Mouse (Mus musculus) limb, embryonic 13.5 days (tissue): ENCODE data around the gene B4galt1. TPM values are rescaled to one million over a fixed set of nuclear protein-coding genes. Genes with fewer than 3 reads are reported as not detected.

Experiments
- ATAC-seq: fragments of 200-750 bp; cut with Nextera tagmentation; 2 replicates; pipeline ENCODE4 v1.8.0; 2017; ENCODE audit warnings: low read depth, moderate number of reproducible peaks, moderate TSS enrichment; ENCODE audit not compliant: low FRiP score
- H3K27ac ChIP-seq: fragments of 300-500 bp; sonication (generic); 2 replicates; pipeline ENCODE4 v1.5.1; 2015; ENCODE audit warnings: inconsistent platforms, mild to moderate bottlenecking, moderate library complexity
- H3K27me3 ChIP-seq: fragments of 300-500 bp; sonication (generic); 2 replicates; pipeline ENCODE4 v1.6.1; 2015; ENCODE audit warnings: mild to moderate bottlenecking, inconsistent platforms
- H3K36me3 ChIP-seq: fragments of 300-500 bp; sonication (generic); 2 replicates; pipeline ENCODE4 v1.6.1; 2015; ENCODE audit warnings: inconsistent platforms, mild to moderate bottlenecking, moderate library complexity
- H3K4me1 ChIP-seq: fragments of 300-500 bp; sonication (generic); 2 replicates; pipeline ENCODE4 v1.6.1; 2015; ENCODE audit warnings: inconsistent platforms
- H3K4me2 ChIP-seq: fragments of 300-500 bp; sonication (generic); replicated peaks from 2 replicates; pipeline ENCODE4 v1.6.1; 2015; ENCODE audit warnings: inconsistent platforms, mild to moderate bottlenecking, moderate library complexity
- H3K4me3 ChIP-seq: fragments of 300-500 bp; sonication (generic); 2 replicates; pipeline ENCODE4 v1.5.1; 2015; ENCODE audit warnings: moderate library complexity, mild to moderate bottlenecking, inconsistent platforms
- H3K9ac ChIP-seq: fragments of 300-500 bp; sonication (generic); 2 replicates; pipeline ENCODE4 v1.6.1; 2015; ENCODE audit warnings: mild to moderate bottlenecking, inconsistent platforms
- H3K9me3 ChIP-seq: fragments of 300-500 bp; sonication (generic); 2 replicates; pipeline ENCODE4 v1.6.1; 2016; ENCODE audit warnings: inconsistent platforms
- WGBS: fragments of 180-500 bp; shearing (Covaris S2); methylation state at CpG from one replicate; pipeline ENCODE4 v1.1.7; 2015; 5-methylcytosine and 5-hydroxymethylcytosine counted together
- polyA plus RNA-seq: library from polyadenylated mRNA; unstranded; fragments of >200 nt; fragmentation: Nextera tagmentation; extraction: Ambion mirVana; gene quantifications from 2 replicates; pipeline ENCODE4 v1.2.1, GENCODE M21; 2015

Gene B4galt1
- polyA plus RNA-seq, 1 experiment from 2014 or later, result 41.2 TPM

DNA sequence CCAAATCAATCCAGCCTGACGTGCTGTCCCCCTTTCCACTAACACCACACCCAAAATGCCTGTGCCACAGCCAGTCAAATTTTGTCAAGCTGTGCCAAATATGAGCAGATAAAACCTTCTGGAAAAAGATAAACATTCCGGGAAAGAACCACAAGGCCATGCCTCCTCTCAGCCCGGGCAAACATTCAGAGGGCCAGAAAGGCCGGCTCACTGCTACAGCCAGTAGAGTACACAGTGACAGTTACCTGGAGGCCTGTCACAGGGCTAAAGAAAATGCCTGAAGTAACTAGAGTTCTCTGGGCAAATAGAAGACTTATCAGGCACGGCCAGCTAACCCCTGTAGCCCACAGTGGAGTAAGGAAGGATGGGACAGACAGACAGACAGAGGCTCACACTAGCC lies 3.2 kb downstream of the B4galt1 start:
- Histone ChIP-seq H3K9ac (peak overlapping the region; percentile 92; the same call in 1 of the 2 replicates), H3K4me3 (peak overlapping the region; percentile 81)

DNA sequence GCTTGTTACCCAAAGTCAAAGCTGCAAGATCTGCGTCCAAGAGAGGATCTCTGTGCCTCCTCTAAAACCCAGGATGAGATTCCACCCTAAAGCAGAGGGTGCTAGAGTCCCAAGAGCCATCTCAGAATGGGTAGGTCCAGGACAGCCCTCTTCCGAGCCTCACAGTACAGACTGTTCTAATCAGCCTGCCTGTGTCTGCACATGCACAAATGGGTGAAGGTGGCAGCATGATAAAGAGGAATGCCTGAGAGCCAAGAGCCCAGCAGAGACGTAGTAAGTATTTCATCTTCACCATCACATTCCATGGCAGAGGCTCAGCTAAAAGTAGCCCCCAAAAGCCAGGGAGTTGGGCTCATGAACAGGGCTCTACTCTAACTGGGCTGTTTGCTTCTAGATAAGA lies 4.3 kb downstream of the B4galt1 start:
- H3K9me3 ChIP-seq, result no peaks in the 10 kb centered on the region
- no peak overlapping the region for H3K4me3 ChIP-seq
- no peak overlapping the region for H3K9ac ChIP-seq
- ATAC-seq, result no peak
- peaks cover 59% of the 10 kb centered on the region for H3K4me1 ChIP-seq
- no peak overlapping the region for H3K27ac ChIP-seq
- H3K4me2 ChIP-seq, result no peak overlapping the region
- 86% methylated on average over 3 of the region's 3 CpGs for WGBS
- H3K27me3 ChIP-seq, result no peaks in the 10 kb centered on the region
- H3K36me3 ChIP-seq, result no peaks in the 10 kb centered on the region; the same call in 1 of the 2 replicates

More for the DNA sequence above, 3.2 kb downstream of the B4galt1 start:
- H3K4me1 ChIP-seq, result peaks cover 54% of the 10 kb centered on the region
- no peaks in the 10 kb centered on the region for H3K9me3 ChIP-seq
- 78% methylated on average over 5 of the region's 5 CpGs for WGBS
- no peaks in the 10 kb centered on the region for H3K27me3 ChIP-seq
- H3K36me3 ChIP-seq, result no peaks in the 10 kb centered on the region; the same call in 1 of the 2 replicates
- ATAC-seq, result no peak
- peak overlapping the region; percentile 94 for H3K4me2 ChIP-seq
- no peak overlapping the region for H3K27ac ChIP-seq

DNA sequence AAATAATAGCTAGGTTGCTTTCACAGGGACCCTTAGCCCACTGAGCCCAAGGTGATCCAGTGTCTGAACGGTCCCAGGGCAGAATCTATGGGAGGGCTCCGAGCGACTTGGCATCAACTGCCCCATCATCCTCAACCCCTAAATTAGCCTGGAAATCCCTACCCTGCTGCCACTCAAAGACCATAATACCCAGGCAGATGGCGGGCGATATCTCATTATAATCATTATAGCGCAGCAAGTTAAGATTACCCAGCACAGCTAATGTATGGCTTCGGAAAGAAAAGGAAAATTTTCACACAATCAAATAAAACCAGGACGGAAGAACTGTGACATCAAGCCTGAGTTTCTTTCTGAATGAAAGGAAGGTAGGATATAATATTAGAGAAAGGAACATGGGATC lies 5.6 kb downstream of the B4galt1 start:
- H3K9ac ChIP-seq, result no peak overlapping the region
- 94% methylated on average over 8 of the region's 8 CpGs for WGBS
- no peaks in the 10 kb centered on the region; the same call in 1 of the 2 replicates for H3K36me3 ChIP-seq
- H3K4me2 ChIP-seq, result no peak overlapping the region
- H3K9me3 ChIP-seq, result no peaks in the 10 kb centered on the region
- no peak overlapping the region for H3K4me3 ChIP-seq
- no peak for ATAC-seq
- no peaks in the 10 kb centered on the region for H3K27me3 ChIP-seq
- no peak overlapping the region for H3K27ac ChIP-seq
- H3K4me1 ChIP-seq, result peaks cover 68% of the 10 kb centered on the region

DNA sequence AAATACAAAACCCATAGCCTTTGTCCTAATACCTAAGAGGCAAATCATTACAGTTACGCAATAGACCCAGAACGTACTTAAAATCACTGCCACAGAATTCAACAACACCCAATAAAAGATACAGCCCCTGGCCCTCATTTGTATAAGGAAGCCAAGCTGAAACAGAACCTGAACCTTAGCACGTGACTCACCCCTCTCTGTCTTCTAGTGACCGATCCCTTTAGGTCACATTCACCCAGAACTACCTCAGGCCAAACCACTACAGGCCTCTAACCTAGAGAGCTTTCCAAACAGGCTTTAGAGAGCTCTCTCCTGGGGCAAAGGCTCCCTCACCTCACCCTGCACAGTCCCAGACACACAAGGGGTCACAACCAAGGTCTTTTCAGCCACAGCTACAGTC lies 6.6 kb downstream of the B4galt1 start:
- no peak overlapping the region; the same call in 1 of the 2 replicates for H3K9ac ChIP-seq
- peaks cover 65% of the 10 kb centered on the region for H3K4me1 ChIP-seq
- no peaks in the 10 kb centered on the region; the same call in 1 of the 2 replicates for H3K36me3 ChIP-seq
- H3K27ac ChIP-seq, result no peak overlapping the region; the same call in 1 of the 2 replicates
- no peaks in the 10 kb centered on the region for H3K27me3 ChIP-seq
- no peak overlapping the region for H3K4me2 ChIP-seq
- no peaks in the 10 kb centered on the region for H3K9me3 ChIP-seq
- WGBS, result 38% methylated on average over 4 of the region's 4 CpGs
- no peak overlapping the region for H3K4me3 ChIP-seq
- no peak for ATAC-seq

DNA sequence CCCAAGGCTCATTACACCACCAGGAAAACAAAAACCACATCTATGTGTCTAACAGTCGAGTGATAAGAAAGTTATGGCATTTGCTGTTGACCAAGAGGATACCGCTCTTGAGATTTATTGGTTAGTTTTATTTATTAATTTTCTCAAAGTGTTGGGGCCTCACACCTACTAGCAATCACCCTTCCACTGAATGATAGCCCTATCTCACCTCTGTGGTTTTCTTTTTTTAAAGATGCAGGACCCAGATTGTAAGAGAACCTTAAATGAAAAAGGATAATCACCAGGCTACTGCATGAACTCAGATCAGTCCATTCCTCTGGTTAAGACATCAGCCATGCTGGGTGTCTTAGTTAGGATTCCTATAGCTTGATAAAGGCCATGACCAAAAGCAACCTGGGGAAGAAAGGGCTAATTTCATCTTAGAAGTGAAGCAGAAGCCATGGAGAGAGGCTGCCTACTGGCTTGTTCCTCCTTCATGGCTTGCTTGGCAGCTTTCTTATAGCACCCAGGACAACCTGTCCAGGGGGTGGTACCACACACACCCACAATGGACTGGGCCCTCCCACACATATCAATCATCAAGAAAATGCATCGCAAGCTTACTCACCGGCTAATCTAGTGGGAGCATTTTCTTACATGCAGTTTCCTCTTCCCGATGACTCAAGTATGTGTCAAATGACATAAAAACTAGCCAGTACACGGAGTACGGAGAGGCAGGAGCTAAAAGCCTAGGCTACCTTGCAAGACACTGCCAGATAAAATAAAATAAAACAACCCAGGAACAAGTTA lies 7.5 kb downstream of the B4galt1 start:
- Histone ChIP-seq H3K9me3 (no peaks in the 10 kb centered on the region), H3K9ac (no peak overlapping the region), H3K27ac (no peak overlapping the region), H3K36me3 (no peaks in the 10 kb centered on the region; the same call in 1 of the 2 replicates), H3K4me3 (no peak overlapping the region), H3K4me2 (peak overlapping the region; percentile 11; the same call in 1 of the 2 replicates), H3K4me1 (peaks cover 57% of the 10 kb centered on the region), H3K27me3 (no peaks in the 10 kb centered on the region)
- 69% methylated on average over 7 of the region's 7 CpGs for WGBS
- ATAC-seq, result no peak

DNA sequence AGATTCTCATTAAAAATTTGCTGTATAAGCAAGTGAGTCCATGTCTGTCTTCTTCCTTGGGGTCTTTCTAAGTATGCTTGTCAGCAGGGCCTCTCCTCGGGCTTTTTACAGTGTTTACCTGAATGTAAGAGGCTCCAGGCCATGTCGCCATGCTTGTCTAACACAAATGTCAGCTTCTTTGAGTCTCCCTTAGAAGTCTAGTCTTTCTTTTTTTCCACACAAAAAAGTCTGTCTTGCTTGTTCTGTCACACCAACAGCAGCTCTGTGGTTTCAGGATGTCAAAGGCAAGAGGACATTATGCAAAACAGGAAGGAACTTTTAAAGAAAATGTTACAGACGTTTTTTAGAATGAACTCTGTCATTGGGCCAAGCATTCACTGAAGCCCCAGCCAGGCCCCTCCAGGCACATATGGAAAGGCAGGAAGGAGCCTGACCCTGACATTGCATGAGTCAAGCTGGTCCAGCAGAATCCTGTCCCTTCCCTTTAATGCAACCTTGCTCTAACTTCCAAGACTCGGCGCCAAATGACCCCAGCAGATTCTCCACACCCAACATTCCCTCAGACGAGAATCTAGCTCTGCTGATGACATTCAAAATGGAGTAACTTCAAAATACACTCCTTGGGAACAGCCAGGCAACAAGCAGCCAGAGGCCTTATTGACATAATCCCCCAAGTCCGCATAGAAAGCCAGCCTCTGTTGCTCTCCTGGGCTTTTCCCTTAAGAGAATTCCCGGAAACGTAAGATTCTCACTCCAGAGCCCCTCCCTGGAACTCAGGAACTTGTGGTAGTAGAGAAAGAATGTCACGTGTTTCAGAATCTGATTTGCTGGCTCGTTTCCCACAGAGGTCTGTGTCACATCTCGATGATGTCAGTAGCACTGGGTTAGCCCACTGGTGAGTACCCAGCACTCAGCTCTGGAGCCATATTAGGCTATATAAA lies 8.7 kb downstream of the B4galt1 start:
- WGBS, result 49% methylated on average over 12 of the region's 12 CpGs
- Histone ChIP-seq H3K27ac (peak overlapping the region; percentile 80), H3K9me3 (no peaks in the 10 kb centered on the region), H3K4me1 (peaks cover 45% of the 10 kb centered on the region), H3K36me3 (no peaks in the 10 kb centered on the region; the same call in 1 of the 2 replicates), H3K4me2 (no peak overlapping the region), H3K27me3 (no peaks in the 10 kb centered on the region), H3K9ac (0 out of 2 replicates have a peak overlapping the region, but pooled peaks have one; percentile 43), H3K4me3 (no peak overlapping the region)
- no peak for ATAC-seq

DNA sequence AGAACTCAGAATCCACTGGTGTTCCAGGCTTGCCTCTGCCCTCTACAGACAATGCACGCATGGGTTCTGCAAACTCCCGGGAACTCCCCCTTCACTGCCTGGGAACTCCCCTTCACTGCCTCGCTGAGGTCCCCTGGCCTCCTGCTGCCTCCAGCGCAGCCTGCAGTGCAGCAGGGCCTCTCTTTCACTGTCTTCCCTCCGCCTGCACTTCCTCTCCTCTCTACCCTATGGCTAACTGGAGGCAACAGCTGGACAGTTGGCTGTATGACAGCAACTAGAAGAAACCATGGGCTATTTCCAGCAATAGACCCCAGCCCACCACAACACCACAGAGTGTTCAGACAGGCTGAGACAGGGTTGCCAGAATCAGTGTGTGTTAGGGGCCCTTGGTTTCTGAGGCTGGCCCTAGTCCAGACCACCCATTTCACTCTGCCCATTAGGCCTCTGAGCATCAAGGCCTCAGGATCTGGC lies 9.5 kb downstream of the B4galt1 start:
- peaks cover 46% of the 10 kb centered on the region for H3K4me1 ChIP-seq
- ATAC-seq, result peak; percentile 79
- 21% methylated on average over 5 of the region's 5 CpGs for WGBS
- no peak overlapping the region for H3K4me2 ChIP-seq
- H3K27ac ChIP-seq, result peak overlapping the region; percentile 80
- no peaks in the 10 kb centered on the region; the same call in 1 of the 2 replicates for H3K36me3 ChIP-seq
- peak overlapping the region; percentile 43 for H3K9ac ChIP-seq
- no peak overlapping the region for H3K4me3 ChIP-seq
- no peaks in the 10 kb centered on the region for H3K9me3 ChIP-seq
- no peaks in the 10 kb centered on the region for H3K27me3 ChIP-seq

DNA sequence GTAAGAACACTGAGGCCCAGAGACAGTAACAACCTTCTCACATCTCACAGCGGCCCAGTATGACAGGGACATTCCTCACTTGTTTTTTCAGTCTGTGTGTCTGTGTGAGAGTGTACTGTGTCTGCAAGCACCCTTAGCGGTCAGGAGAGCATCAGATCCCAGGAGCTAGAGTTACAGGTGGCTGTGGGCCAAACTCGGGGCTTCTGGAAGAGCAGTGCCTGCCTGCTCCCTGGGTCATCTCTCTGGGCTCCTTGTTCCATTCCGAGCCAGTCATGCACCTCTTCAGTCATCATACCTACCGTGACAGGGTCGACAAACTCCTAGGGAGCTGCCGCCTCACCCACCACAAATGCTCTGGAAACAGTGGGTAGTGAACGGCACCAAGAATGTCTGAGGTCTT lies 10.1 kb downstream of the B4galt1 start:
- peak overlapping the region; percentile 43 for H3K9ac ChIP-seq
- peak overlapping the region; percentile 80 for H3K27ac ChIP-seq
- peaks cover 49% of the 10 kb centered on the region for H3K4me1 ChIP-seq
- H3K27me3 ChIP-seq, result no peaks in the 10 kb centered on the region
- no peak overlapping the region for H3K4me2 ChIP-seq
- no peaks in the 10 kb centered on the region; the same call in 1 of the 2 replicates for H3K36me3 ChIP-seq
- H3K9me3 ChIP-seq, result no peaks in the 10 kb centered on the region
- no peak for ATAC-seq
- no peak overlapping the region for H3K4me3 ChIP-seq
- WGBS, result 73% methylated on average over 8 of the region's 8 CpGs

DNA sequence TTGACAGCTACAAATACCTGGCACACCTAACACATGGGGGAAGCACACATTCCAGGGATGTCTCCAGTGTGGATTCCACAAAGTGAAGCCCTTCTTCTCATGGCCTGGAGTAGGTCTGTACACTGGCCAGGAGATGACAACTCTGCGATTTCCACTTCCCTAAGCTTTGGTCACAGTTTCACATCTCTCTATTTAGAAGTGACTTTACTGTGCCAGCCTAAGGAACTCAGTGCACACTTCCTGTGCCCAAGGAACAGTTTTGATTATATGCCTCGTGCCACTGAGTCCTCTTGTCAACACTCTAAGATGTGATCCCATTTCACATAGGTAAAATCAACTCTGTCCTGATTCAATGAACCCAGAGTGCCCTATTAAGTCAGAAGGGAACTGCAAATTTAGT lies 13.4 kb downstream of the B4galt1 start:
- Histone ChIP-seq H3K9ac (no peak overlapping the region), H3K27ac (no peak overlapping the region), H3K9me3 (no peaks in the 10 kb centered on the region), H3K27me3 (no peaks in the 10 kb centered on the region), H3K4me3 (no peak overlapping the region), H3K36me3 (no peaks in the 10 kb centered on the region), H3K4me2 (no peak overlapping the region), H3K4me1 (peaks cover 49% of the 10 kb centered on the region)
- 91% methylated on average over 2 of the region's 2 CpGs for WGBS
- ATAC-seq, result no peak

DNA sequence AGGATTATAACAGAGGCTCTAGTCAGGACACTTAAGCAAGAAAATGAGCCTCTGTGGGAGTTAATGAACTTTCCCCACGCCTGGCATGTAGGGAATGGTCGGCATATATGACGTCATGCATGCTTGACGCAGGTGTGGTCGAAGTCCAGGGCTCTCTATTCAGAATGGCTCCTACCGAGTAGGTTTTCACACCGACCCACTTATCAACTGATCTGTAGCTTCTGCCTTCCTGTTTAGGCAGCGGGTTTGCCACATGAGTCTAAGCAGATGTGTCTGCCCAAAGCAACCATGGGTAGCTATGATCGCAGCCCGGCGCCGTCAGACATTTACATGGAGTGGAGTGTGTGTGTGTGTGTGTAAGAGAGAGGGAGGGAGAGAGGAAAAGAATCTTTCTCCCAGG lies 14.6 kb downstream of the B4galt1 start:
- H3K9ac ChIP-seq, result no peak overlapping the region
- WGBS, result 88% methylated on average over 12 of the region's 12 CpGs
- no peak for ATAC-seq
- H3K36me3 ChIP-seq, result no peaks in the 10 kb centered on the region
- H3K27me3 ChIP-seq, result no peaks in the 10 kb centered on the region
- peaks cover 37% of the 10 kb centered on the region for H3K4me1 ChIP-seq
- no peak overlapping the region for H3K27ac ChIP-seq
- H3K9me3 ChIP-seq, result no peaks in the 10 kb centered on the region
- H3K4me3 ChIP-seq, result no peak overlapping the region
- no peak overlapping the region for H3K4me2 ChIP-seq

DNA sequence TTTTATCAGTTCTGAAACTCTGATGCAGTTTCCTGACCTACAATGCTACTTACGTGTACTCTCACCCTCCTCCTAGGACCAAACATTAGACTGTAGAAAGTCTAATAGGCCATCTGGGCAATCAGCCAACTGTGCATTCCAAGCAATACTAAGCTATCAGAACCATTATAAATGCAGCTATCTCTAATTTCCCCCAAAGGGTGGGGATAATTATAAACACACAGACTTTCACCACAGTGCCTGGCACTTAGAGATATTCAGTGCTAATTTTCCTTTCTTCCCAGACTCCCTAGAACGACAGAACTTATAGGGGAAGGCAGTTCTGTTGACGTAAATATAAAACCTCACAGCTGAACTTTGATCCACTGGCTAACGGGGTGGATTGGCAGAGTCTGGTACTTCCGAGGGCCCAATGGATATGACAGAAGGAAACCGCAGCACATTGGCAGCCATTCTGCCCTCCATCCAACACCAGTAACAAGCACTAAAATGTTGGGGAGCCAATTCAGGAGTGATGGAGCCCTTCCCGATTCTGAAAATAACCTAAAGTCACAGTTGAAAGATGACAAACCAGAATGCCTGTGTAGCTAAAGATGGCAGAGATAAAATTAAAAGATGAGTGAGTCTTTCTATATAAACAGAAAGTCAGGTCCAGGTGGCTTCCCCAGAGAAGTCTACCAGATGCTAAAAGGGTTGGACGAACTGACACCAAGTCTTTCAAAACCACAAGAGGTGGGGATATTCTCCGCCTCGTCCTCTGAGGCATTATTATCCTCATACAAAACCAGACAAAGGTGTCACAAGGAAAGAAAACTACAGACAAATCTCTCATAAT lies 16.1 kb downstream of the B4galt1 start:
- H3K4me2 ChIP-seq, result peak overlapping the region; percentile 26; the same call in 1 of the 2 replicates
- WGBS, result 42% methylated on average over 10 of the region's 10 CpGs
- peak overlapping the region; percentile 48; the same call in 1 of the 2 replicates for H3K27ac ChIP-seq
- peaks cover 26% of the 10 kb centered on the region for H3K4me1 ChIP-seq
- H3K9ac ChIP-seq, result no peak overlapping the region
- ATAC-seq, result peak; percentile 78; the same call in 1 of the 2 replicates
- H3K4me3 ChIP-seq, result no peak overlapping the region
- H3K9me3 ChIP-seq, result no peaks in the 10 kb centered on the region
- H3K36me3 ChIP-seq, result no peaks in the 10 kb centered on the region
- no peaks in the 10 kb centered on the region for H3K27me3 ChIP-seq
